Mouse (Mus musculus) embryo, embryonic 11 days (tissue): Measurements from ENCODE around the gene Elmod3.

Source experiments
- DNase-seq: peaks from one replicate; pipeline ENCODE4 v3.0.0-alpha.2; 2015

Gene Elmod3

DNA sequence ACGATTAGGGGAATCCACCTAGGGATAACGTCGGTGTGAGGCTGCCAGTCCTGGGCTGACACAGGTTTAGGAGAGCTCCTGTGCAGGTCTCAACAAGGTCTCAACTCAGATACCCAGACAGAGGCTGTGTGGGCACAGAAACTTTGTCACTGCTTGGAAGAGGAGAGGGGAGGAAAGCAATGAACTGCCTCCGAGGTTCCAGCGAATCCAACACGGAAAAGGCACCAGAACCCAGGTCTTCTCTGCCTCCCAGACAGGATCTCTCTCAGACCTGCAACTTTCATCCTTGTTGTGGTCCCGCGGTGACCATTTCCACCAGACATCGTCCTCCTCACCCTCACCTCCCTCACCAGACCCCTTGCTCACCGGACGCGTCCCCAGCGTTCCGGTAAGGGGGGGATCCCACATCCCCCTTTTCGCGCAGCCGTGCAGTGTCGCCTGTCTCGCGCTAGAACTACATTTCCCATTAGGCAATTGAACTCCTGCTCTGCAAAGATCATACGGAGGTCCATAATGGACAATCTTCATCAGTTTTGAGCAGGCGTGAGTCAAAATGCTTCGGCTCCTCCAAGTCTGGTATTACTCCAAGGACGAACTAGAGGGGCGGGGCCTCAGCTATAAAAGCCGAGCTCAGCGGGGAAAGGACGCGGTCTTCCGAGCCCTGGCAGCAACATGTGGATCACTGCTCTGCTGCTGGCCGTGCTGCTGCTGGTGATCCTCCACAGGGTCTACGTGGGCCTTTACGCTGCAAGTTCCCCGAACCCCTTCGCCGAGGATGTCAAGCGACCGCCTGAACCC, at the start of gene Elmod3, which contains the start of gene Retsat:
Gene Elmod3 (minus strand): TSS at position 458 of the 798 bp plus-strand sequence.
Gene Retsat (plus strand): TSS at position 520 of the 798 bp plus-strand sequence.
- peak; percentile 96 for DNase-seq

DNA sequence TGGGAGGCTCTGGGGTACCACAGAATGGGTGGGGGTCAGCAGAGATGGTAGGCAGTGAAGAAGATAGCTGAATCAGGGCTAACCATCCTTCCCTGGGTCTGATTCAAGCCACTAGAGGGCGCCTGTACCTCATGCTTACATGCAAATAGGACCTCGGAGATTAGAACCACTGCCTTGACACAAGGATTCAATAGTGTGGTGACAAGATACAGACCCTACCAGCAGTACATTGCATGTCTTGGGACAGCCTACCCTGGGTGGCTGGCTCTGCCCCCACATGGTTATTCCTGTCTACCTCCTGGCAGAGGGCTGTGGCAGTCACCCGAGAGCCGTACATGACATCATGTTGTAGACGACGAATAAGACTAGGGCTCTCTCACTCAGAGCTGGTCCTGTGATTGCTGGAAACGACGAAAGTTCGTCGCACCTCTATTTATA, 49.2 kb upstream of the Elmod3 start:
- DNase-seq: peak; percentile 81

GRCm38 (mm10) chr6:72645364-72645763, 47.2 kb upstream of the Elmod3 start:
- no peak for DNase-seq

GRCm38 (mm10) chr6:72644576-72644975, 46.4 kb upstream of the Elmod3 start:
- no peak for DNase-seq

- DNase-seq: no peak
Observed at GRCm38 (mm10) chr6:72641218-72641954, 43.2 kb upstream of the Elmod3 start.

GRCm38 (mm10) chr6:72636940-72637339, 38.7 kb upstream of the Elmod3 start:
- no peak for DNase-seq

DNA sequence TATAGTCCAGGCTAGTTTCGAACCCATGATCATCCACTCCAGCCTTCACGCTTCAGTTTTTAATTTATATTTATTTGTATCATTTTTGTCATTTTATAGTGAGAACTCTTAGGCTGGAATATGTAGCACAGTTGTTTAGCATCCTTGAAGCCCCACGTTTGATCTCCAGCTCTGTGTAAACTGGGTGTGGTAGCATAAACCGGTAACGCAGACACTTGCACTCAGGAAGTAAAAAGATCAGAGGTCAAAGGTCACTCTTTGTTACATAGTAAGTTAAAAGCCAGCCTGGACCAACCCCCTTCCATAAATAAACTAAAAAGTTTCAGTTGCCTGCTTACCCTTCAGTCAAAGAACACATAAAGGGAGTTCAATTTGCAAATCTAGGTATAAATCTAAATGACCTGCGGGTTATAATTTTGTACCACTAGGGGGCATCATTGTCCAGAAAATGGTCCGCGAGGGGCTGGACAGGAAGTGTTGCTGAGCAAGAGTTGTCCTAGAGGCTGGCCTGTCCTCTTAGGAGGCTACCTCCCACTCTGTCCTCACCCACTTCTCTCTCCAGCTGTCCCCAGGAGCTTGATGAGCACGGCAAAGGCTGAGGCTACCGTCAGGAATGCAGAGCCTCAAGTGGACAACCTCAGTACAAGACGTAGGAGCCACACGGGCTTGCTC, 37.7 kb upstream of the Elmod3 start:
- peak; percentile 80 for DNase-seq

DNA sequence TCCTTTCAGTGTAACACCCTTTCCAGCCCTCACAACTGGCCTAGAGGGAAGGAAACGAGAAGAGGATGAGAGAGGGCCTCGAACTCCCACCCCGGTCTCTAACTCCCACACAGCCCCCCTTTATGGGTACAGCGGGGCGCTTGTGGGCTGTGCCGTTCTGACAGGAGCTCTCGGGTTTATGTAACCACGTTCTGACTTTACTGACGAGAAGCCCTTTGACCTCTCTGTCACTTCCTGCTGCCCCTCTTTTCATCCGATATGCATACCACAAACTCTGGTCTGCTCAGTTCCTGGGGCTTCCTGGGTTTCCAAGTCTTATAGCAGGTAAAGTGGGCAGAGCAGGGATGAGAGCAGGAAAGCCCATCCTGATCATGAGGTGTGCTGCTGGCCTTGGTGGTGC, 36.1 kb upstream of the Elmod3 start:
- DNase-seq: no peak

- no peak for DNase-seq
Observed at GRCm38 (mm10) chr6:72631700-72632099, 33.5 kb upstream of the Elmod3 start.

- DNase-seq: no peak
Observed at GRCm38 (mm10) chr6:72630961-72631360, 32.7 kb upstream of the Elmod3 start.

DNA sequence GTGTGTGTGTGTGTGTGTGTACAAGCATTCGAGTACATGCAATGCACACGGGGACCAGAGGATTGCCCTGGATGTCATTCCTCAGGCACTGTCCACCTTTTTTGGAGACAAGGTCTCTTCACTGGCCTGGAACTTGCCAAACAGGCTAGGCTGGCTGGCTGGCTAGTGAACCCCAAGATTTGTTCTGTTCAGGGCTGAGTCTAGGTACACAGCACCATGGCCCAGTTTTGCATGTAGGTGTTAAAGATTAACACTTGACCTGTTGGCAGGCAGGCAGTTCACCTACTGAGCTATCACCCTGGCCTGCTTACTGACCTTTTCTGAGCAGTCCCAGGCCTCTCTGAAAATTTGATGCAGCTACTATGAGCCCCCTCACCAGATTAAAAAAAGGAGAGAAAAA, 32.2 kb upstream of the Elmod3 start:
- DNase-seq: no peak

- no peak for DNase-seq
Observed at GRCm38 (mm10) chr6:72627276-72627675, 29.1 kb upstream of the Elmod3 start.

DNA sequence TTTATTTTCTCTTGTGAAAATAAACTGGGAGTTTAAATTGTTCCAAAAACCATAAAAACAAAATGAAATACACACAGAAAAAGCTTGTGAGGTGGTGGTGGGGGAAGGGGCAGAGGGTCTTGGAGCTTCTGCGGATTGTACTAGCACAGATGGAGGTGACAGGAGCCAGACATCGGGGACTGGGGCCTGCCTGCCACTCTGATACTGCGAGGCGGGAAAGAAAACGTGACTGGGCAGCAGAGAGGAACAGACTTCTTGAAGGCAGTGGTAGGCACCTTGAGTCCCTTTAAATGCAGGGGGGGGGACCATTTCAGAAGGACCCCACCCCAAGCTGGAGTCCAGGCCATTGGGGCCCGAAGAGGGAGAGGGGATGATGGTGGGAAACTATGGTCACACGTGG, 28.2 kb upstream of the Elmod3 start:
- DNase-seq: no peak

- DNase-seq: no peak
Observed at GRCm38 (mm10) chr6:72623661-72624402, 25.6 kb upstream of the Elmod3 start.

- no peak for DNase-seq
Observed at GRCm38 (mm10) chr6:72622917-72623316, 24.7 kb upstream of the Elmod3 start.

GRCm38 (mm10) chr6:72620920-72621319, 22.7 kb upstream of the Elmod3 start:
- DNase-seq: no peak

DNA sequence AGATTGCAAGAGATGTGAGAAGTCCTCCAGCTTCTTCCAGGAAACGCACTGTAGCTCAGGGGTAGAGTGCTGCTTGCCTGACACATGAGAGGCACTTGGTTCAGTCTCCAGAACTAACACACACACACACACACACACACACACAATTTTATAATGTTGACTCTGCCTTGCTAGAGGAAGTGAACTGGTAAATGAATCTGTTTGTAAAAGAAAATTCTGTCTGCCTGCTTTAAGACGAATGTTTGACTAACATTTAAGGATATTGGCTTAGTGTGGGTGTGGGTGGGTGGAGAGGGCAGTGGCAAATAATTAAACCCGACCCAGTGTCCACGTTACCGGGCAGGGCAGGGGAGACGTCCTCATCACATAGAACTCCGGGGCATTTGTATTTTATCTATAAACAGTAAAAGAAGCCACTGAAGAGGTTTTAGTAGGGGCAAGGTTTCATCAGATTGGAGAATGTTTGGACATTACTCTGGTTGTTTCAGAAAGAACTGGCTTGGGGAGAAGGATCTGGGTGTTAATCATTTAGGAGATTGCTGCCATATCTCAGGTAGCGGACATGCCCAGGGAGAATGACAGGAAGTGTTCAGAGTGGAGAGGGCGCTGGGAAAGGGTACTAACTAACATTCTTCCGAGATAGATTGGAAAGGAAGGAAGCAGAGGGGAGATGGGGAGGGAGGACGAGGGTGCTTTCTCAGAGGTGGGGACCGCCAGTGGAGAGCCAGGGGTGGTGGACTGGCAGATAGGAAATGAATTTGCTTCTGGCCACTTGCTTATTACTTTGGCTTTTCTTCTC, 21.7 kb upstream of the Elmod3 start:
- DNase-seq: no peak

DNA sequence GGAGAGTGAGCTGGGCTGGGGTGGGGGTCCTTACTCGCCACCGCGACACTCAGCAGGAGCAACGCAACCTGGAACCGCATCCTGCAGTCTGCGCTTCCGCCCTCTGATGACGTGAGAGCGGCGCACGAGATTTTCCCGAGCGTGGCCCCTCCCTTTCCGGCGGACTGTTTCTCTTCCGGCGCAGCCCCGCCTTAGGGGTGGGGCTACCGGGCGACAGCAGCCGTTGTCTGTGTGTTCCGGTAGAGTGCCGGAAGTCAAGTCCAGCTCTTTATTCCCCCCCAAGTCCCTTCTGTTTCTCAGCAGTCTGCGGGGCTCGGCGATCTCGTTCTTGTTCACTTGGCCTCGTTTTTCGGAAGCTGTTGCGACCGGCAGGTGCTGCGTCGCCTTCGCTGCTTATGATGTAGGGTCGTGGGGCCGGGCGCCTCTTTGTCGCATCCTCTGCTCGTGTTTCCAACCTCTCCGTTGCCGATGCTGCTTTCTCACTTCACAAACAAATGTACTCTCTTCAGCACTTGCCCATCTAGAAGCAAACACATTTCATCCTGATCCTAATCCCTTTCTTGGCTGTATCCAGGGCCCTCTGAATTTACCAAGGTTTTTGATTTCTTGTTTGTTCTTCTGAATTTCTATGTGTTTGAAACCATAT, 18.6 kb upstream of the Elmod3 start, which contains the start of gene Tgoln1:
Gene Tgoln1 (minus strand): TSS at position 358 of the 646 bp plus-strand sequence.
- DNase-seq: peak; percentile 97

- DNase-seq: no peak
Observed at GRCm38 (mm10) chr6:72615561-72616375, 17.6 kb upstream of the Elmod3 start.

DNA sequence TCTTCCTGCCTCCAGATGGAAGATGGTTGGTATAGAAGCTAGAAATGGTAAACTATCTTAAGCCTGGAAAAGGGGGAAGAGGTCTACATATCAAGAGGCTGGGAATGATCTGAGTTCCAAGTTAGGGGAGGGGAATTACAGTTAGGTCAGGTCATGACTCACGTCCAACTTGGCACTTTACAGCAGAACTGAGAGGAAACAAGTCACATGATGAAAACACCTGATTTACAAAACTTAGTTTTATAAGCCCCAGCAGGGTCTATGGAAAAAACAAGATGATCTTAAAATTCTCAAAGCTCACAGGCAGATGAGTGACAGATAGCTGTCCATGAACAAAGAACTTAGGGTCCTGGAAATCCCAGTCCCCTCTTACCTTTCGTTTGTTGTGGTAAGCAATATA, 16.9 kb upstream of the Elmod3 start:
- DNase-seq: no peak
